Mouse (Mus musculus) gastrocnemius, adult 2 months (tissue): ENCODE measurements at regions not wholly inside any gene's neighbourhood (a gene's known extent, or its start where the extent isn't known, plus 50 kb on each side); places are given as distances from the start of the nearest gene placed in this dataset.
"Not testable (repeated sequence)": the region's sequence is repeated elsewhere in the genome, so short reads cannot be mapped to it uniquely, and the experiment has no call there.

Experiments used
- DNase-seq: peaks from one replicate; pipeline ENCODE4 v3.0.0; 2022
- H3K27ac ChIP-seq: fragments of 200-600 bp; 2 replicates; pipeline ENCODE4 v1.8.1; 2022; ENCODE audit warnings: mild to moderate bottlenecking
- H3K4me3 ChIP-seq: fragments of 200-600 bp; 2 replicates; pipeline ENCODE4 v1.8.1; 2022; ENCODE audit warnings: mild to moderate bottlenecking, moderate library complexity
- CTCF ChIP-seq: fragments of 200-600 bp; IDR thresholded peaks from 2 replicates; pipeline ENCODE4 v1.8.1; 2022; ENCODE audit warnings: antibody characterized with exemption, mild to moderate bottlenecking, moderate library complexity
- intact Hi-C: fragments of 180-260 bp; cut with DNase I; formaldehyde crosslinking; loops from one replicate; pipeline ENCODE4 v1.15.1; 2025

- H3K27ac ChIP-seq, intact Hi-C loops, H3K4me3 ChIP-seq, DNase-seq: not testable (repeated sequence)
Measured at GRCm38 (mm10) chr10:22556401-22556800, 88.4 kb upstream of the Slc2a12 start.

GRCm38 (mm10) chr10:22569250-22570010, 75.4 kb upstream of the Slc2a12 start:
- DNase-seq, H3K27ac ChIP-seq, H3K4me3 ChIP-seq, intact Hi-C loops: not testable (repeated sequence)

- DNase-seq, H3K27ac ChIP-seq, intact Hi-C loops, H3K4me3 ChIP-seq: not testable (repeated sequence)
Measured at GRCm38 (mm10) chr10:22574048-22574447, 70.8 kb upstream of the Slc2a12 start.

- DNase-seq, result not testable (repeated sequence)
- peak; percentile 65 for TF ChIP-seq CTCF
Measured at GRCm38 (mm10) chr10:22579426-22579825, 65.4 kb upstream of the Slc2a12 start.

GRCm38 (mm10) chr10:22581300-22581699, 63.5 kb upstream of the Slc2a12 start:
- H3K27ac ChIP-seq, intact Hi-C loops, DNase-seq, H3K4me3 ChIP-seq: not testable (repeated sequence)

More at GRCm38 (mm10) chr10:22579426-22579825, 65.4 kb upstream of the Slc2a12 start:
- intact Hi-C loops, result loop anchor here (2.0 to 5.0 kb wide), 3 partner anchors 99 to 501 kb away; no protein-coding TSS in a partner anchor
- not testable (repeated sequence) for H3K27ac ChIP-seq, H3K4me3 ChIP-seq

- H3K27ac ChIP-seq, intact Hi-C loops, H3K4me3 ChIP-seq, DNase-seq: not testable (repeated sequence)
Measured at GRCm38 (mm10) chr10:22583306-22583705, 61.5 kb upstream of the Slc2a12 start.

GRCm38 (mm10) chr10:22588587-22588986, 56.2 kb upstream of the Slc2a12 start:
- TF ChIP-seq CTCF, result peak; percentile 7; the same call in 1 of the 2 replicates
- H3K4me3 ChIP-seq, H3K27ac ChIP-seq, DNase-seq, intact Hi-C loops: not testable (repeated sequence)

GRCm38 (mm10) chr10:22591664-22592063, 53.1 kb upstream of the Slc2a12 start:
- intact Hi-C loops, H3K27ac ChIP-seq, H3K4me3 ChIP-seq, DNase-seq: not testable (repeated sequence)

- intact Hi-C loops, H3K27ac ChIP-seq, DNase-seq, H3K4me3 ChIP-seq: not testable (repeated sequence)
Measured at GRCm38 (mm10) chr10:22592189-22592603, 52.6 kb upstream of the Slc2a12 start.

GRCm38 (mm10) chr10:22592752-22593151, 52.1 kb upstream of the Slc2a12 start:
- DNase-seq, H3K4me3 ChIP-seq, intact Hi-C loops, H3K27ac ChIP-seq: not testable (repeated sequence)
